Mouse (Mus musculus) adrenal gland, adult 8-10 months (tissue): ENCODE data around the gene Rbms2. TPM values are rescaled to one million over a fixed set of nuclear protein-coding genes. Genes with fewer than 3 reads are reported as not detected.
"Not testable (repeated sequence)": the region's sequence is repeated elsewhere in the genome, so short reads cannot be mapped to it uniquely, and the experiment has no call there.

Experiments used
- DNase-seq: peaks from one replicate; pipeline ENCODE4 v3.0.0; 2022
- total RNA-seq, 4 experiments: library from RNA; stranded (reverse); gene quantifications; 2 replicates each; pipeline ENCODE4 v1.2.4; 2022

Gene Rbms2
- 100 to 1,000 TPM in 2 of 4 experiments, 10 to 100 TPM in 2; 83.6 to 110 (median 99.3) TPM for total RNA-seq

DNA sequence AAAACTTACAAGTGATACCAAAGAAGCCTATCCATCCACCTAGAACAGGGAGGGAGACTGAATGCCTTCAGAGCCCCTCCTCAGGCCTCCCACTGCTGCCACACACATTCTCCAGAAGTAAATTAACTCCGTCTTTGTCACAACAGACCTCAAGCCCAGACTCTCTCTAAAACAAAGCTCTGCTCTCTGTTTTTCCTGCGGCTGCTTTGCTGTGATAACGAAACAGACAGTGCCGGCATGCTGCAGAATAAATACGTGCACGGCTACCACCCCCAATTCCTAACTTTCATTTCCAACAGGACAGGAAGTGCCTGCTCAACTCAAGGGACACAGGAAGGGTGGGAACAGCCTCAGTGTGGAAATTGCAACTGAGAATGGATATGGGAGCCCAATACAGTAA lies at the start of gene Rbms2:
Rbms2 (minus strand) TSS at position 309 of the 400 bp plus-strand sequence.
- peak; percentile 17 for DNase-seq

DNA sequence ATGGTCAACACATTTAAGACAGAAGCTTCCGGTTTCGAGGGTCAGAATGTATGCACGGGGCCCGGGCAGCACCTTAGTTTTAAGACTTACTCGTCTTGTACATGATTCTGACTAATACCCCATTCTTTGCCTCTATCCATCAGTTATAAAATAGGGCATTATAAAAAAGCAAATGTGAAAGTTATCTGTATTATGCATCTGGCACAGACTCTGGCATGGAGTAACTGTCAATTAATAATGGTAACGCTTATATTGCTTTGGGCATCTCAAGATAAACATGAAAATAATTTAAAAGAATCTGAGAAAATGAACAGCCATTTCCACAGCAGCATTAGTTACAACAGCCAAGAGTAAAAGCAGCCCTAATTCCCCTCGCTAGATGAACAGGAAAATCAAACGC lies 47.9 kb upstream of the Rbms2 start:
- no peak for DNase-seq

- DNase-seq = no peak
Measured at GRCm38 (mm10) chr10:128227592-128227991, 47.5 kb upstream of the Rbms2 start.

- DNase-seq = no peak
Measured at GRCm38 (mm10) chr10:128225538-128225937, 45.4 kb upstream of the Rbms2 start, which contains the start of gene Mip. Mip (plus strand) TSS chr10:128225838.

GRCm38 (mm10) chr10:128225064-128225463 lies 45.0 kb upstream of the Rbms2 start:
- DNase-seq = no peak

- no peak for DNase-seq
Measured at GRCm38 (mm10) chr10:128221533-128222286, 41.6 kb upstream of the Rbms2 start.

- DNase-seq = no peak
Measured at GRCm38 (mm10) chr10:128218387-128219117, 38.5 kb upstream of the Rbms2 start.

- no peak for DNase-seq
Measured at GRCm38 (mm10) chr10:128214981-128215380, 34.9 kb upstream of the Rbms2 start.

DNA sequence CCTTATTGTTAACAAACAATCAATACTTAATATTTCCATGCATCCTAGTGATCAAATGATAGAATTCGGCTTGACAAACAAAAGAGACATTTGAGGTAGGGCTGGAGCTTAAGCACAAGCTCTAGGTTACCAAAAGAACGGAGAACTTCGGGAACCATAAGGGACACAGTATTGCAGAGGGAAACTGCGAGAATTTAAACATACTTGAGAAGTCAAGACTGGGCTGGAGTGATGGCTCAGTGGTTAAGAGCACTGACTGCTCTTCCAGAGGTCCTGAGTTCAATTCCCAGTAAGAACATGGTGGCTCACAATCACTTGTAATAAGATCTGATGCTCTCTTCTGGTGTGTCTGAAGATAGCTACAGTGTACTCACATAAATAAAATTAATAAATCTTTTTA lies 34.0 kb upstream of the Rbms2 start:
- not testable (repeated sequence) for DNase-seq

GRCm38 (mm10) chr10:128212871-128213323 lies 32.8 kb upstream of the Rbms2 start:
- DNase-seq = peak; percentile 37

GRCm38 (mm10) chr10:128212148-128212547 lies 32.1 kb upstream of the Rbms2 start:
- no peak for DNase-seq

DNA sequence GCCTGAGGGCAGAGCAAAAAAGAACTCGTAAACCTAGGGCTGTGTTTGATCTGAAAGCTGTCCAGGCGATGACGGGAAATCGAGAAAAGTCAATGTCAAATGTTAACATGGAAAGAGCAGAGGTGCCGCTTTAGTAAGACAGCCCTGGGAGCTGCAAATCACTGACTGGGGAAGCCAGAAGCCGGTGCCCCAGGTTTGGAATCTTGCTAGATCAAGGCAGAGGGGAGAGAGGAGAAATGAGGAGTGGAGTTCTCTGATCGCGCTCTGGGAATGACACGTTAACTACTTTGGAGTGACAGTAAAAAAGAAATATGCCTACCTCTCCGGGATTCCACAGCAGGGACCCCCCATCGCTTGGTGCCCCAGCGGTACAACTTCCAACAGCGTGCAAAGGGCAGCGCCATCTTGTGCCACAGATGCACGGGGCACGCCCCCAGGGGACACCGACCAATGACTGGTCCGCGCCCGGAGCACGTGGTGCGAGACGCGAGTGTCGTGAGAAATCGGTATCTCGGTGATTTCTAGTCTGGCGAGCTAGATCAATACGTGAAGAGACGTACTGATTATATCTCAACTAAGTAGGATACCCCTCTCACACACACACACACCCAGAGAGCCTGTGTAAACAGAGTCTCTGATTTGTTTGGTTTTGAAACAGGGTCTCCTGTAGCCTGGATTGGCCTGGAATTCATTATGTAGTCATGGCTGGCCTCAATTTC lies 31.5 kb upstream of the Rbms2 start, which contains the start of gene Spryd4:
Spryd4 (minus strand) TSS at position 418 of the 719 bp plus-strand sequence.
- peak; percentile 84 for DNase-seq

GRCm38 (mm10) chr10:128210954-128211353 lies 30.9 kb upstream of the Rbms2 start:
- no peak for DNase-seq

- DNase-seq = no peak
Measured at GRCm38 (mm10) chr10:128210131-128210530, 30.0 kb upstream of the Rbms2 start.

- DNase-seq = no peak
Measured at GRCm38 (mm10) chr10:128209311-128210009, 29.4 kb upstream of the Rbms2 start.

GRCm38 (mm10) chr10:128208326-128208725 lies 28.2 kb upstream of the Rbms2 start:
- DNase-seq = no peak

- DNase-seq = no peak
Measured at GRCm38 (mm10) chr10:128204941-128205340, 24.8 kb upstream of the Rbms2 start.

DNA sequence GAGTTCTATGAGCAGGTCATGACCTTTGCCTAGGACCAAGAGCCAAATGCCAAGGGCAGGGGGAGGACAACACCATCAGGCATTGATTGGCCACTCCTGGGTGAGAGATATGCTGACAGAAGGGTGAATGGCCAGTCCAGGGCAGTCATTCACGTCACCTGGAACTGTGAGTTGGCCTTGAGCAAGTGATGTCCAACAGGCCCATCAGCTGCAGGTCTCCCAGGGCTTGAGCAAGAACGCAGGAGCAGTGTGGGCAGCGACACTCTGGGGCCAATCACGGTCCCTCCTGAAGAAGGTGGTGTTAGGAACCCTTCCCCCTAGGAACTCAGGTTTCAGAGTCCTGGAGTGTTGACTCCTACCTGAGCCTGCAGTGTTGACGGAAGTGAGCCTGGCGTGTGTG lies 21.8 kb upstream of the Rbms2 start:
- no peak for DNase-seq

GRCm38 (mm10) chr10:128194551-128195461 lies 14.7 kb upstream of the Rbms2 start:
- DNase-seq = no peak

GRCm38 (mm10) chr10:128194024-128194550 lies 14.0 kb upstream of the Rbms2 start, which contains the start of gene Gls2:
Gls2 (plus strand) TSS chr10:128194457.
- DNase-seq = peak; percentile 97

DNA sequence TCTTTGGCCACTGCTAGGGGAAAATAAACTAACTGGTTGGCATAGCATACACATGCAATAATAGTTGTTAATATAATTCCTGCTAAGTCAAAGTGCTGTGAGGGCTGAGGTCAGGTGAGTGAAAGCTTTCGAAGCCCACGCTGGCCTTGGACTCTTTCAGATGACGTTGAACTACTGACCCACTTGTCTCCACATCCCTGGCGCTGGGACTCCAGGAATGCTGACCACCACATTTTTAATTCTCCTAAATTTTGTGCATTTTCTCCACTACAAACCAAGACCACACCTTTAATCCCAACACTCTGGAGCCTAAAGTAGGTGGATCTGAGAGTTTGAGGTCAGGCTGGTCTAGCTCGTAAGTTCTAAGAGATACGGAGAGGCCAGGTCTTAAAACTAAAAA lies 13.0 kb upstream of the Rbms2 start:
- DNase-seq = no peak
